Mouse (Mus musculus) splenic B cell, adult 2 months (primary cell): Measurements from ENCODE around the gene Akap6.

ENCODE experiments used
- DNase-seq: peaks from one replicate; pipeline ENCODE4 v3.0.0-alpha.2; 2011; ENCODE audit warnings: low read depth, low spot score
- H3K27me3 ChIP-seq: 2 replicates; pipeline ENCODE4 v1.6.1; 2012; ENCODE audit warnings: mild to moderate bottlenecking, low read length, moderate library complexity, mixed read lengths; ENCODE audit not compliant: control insufficient read depth, poor library complexity, insufficient read depth, severe bottlenecking
- H3K36me3 ChIP-seq: 2 replicates; pipeline ENCODE4 v1.6.1; 2012; ENCODE audit warnings: mild to moderate bottlenecking, low read length, moderate library complexity, mixed read lengths; ENCODE audit not compliant: control insufficient read depth, poor library complexity, insufficient read depth, severe bottlenecking

Akap6 gene

DNA sequence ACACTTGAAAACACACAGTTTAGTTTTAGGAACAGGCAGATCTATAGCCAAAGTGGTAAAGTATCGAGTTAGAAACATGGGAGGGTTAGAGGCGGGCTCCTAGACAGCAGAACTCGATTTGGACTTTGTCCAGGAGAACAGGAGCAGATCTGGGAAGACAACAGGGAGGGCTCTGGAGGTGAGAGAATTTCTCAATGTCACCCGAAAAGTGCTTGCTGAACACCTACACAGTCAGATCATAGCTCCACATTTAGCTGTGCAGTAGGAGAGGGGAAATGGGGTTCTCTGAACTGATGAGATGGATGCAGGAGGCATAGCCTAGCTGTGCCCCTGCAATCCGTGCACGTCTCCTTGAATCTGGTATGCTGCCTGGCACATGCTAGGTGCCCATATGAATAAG lies 315.4 kb downstream of the Akap6 start:
- DNase-seq = no peak
- Histone ChIP-seq H3K36me3 (no peaks in the 10 kb centered on the region), H3K27me3 (no peaks in the 10 kb centered on the region)

DNA sequence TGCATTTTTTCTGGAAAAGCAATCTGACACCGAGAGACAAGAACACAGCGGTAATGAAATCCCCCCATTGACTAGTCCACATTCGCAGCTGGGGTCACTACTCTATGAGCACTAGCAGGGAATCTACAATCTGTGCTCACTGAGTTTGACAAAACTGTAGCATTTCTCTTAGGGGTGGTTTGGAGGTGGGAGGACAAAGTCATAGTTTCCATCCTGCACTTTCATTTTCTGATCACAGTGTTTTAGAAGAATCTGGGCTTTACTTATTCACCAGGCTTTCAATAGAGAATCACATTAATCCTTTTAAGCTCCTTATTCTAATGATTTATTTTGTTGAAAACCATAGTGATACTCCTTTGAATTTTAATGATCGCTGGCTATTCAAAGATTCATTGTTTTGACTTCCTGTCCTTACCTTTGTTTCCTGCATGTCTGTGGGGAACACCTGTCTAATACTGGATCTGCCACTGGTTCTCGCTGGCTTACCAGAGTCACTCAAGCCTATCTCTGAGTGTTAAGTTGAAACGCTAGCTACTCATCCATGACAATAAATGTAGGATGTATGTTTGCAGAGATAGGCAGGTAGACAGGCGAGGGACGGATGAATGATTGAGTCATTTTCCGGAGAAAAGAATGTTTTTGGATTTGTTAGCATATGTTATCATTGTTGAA lies 325.5 kb downstream of the Akap6 start:
- Histone ChIP-seq H3K36me3 (no peaks in the 10 kb centered on the region), H3K27me3 (no peaks in the 10 kb centered on the region)
- DNase-seq = no peak

DNA sequence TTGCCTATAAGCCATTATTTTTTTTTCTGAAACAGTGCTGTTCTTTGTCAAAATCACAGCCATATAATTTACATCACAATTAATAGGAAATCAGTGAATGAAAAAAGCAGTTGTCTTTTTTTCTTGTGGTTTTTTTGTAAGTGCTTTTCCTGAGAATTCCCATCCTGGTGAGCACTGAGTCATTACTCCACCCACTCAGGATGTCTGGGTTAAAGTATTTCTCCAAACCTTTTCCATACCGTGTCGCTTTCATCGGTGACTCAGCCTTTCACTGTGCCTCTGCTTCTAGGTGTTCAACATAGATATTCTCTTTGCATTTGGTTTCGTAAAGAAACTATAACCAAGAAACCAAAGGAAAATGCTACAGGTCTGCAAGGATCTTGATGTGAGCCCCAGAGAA lies 328.1 kb downstream of the Akap6 start:
- Histone ChIP-seq H3K27me3 (no peaks in the 10 kb centered on the region), H3K36me3 (no peaks in the 10 kb centered on the region)
- no peak for DNase-seq

DNA sequence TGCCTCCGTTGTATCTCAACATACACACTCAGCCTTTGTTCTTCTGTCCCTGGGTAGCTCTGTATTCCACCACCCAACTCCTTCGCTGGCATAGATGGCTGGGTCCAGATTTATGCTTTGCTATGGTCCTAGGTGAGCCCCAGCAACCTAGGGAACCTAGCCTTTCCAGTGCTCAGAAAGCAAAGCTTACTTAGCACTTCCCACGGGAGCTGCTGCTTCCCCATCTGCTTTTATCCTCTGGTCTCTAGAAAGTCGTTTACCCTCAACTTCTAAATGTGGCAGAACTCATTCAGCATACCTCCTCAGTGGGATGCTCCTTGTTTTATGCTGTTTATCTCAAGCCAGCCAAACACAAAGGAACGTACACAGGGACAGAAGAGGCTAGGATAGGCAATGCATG lies 329.7 kb downstream of the Akap6 start:
- DNase-seq = no peak
- Histone ChIP-seq H3K27me3 (no peaks in the 10 kb centered on the region), H3K36me3 (no peaks in the 10 kb centered on the region)

DNA sequence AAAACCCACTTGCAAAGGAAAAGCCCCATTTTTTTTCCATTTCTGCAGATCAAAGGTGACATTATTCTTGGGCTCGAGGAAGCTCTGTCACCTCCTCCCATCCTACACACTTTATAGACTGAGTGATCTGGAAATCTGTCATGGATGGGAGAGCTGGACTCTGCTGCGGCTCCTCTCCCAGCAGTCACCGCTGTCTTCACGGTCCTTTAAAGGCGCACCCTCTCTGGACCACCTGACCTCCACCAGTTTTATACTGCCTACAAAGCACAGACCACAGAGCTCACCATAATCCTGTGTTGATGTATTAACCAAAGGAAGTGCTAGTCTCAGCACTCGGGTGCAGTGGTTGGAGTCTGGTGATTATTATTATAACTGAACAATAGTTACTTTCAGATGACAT lies 330.7 kb downstream of the Akap6 start:
- H3K27me3 ChIP-seq = no peaks in the 10 kb centered on the region
- no peaks in the 10 kb centered on the region for H3K36me3 ChIP-seq
- no peak for DNase-seq

DNA sequence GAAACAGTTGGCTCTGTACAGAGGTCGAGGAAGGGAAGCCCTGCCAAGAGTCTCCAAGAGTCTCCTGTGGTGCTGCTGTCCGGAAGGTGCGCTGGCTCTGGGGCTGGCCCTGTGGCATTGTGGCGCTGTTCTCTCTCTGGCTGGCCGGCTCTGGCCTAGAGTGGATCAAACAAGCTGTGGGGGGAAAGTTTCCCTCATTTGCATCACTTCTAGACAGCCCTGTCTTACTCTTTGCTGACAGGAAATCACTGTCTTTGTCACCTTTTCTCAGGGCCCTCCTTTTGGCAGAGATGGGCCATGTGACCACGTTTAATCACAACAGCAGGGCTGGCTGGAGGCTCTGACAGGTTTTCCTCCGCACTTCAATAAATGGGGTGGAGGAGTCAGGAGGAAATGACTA lies 333.6 kb downstream of the Akap6 start:
- no peaks in the 10 kb centered on the region for H3K36me3 ChIP-seq
- peak; percentile 3 for DNase-seq

DNA sequence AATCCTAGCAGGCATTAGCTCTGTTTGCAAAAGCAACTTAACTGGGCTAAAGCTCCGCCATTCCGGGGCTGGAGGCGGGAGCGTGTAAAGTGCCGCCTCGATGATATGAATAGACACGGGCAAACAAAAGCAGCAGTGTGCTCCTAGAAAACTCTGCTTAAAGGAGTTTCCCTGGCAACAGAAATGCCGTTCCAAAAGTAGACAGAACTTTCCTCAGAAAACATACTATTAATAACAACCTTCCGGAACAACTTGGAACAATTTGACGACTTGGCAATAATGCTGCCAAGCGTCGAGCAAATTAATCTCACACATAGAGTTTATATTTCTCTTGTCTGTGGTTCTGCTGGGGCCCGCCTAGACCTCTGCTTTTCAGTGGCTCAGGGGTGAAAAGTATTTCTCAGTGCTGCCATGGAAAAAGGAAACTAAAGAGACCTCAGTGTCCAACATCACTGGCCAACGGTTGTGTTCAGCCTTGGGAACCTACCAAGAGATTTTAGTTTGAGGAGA lies 334.3 kb downstream of the Akap6 start:
- no peak for DNase-seq
- no peaks in the 10 kb centered on the region for H3K36me3 ChIP-seq
- no peaks in the 10 kb centered on the region for H3K27me3 ChIP-seq

More for the DNA sequence above, 333.6 kb downstream of the Akap6 start:
- H3K27me3 ChIP-seq = no peaks in the 10 kb centered on the region

DNA sequence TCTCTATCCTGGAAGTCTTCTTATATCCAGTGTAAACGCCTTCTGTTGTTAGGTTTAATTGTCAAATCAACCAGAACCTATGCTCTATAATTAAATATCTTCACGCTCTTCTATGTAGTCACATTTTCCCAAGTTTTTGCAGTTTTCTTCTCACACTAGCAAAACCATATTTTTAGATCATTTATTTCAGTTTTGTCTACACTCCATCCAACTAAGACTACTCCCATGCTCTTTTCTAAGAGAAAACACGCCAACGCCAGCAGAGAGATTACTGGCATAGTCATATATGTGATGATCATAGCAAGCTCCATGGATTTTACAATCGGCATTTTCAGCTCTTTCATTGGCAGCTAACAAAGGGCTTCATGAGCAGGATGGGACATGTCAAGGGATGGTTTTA lies 341.5 kb downstream of the Akap6 start:
- DNase-seq = no peak
- Histone ChIP-seq H3K36me3 (no peaks in the 10 kb centered on the region), H3K27me3 (no peaks in the 10 kb centered on the region)

DNA sequence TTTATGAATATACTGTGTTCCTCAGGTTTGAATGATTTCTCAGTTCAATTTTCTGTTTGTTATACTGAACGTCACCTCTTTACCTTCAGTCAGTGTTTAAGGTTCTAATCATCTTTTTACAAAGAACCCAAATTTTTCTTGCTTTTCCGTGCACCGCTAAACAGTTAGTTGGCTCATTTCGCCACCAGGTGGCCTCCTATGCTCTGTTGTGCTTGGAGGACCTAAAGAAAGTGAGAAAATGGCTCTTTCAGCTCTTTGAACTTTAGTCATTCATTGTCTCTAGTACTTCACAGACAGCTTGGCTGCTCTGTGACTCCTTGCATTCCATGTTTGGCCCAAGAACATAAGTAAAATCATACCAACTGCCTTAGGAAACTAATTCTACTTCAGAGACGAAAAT lies 343.6 kb downstream of the Akap6 start:
- no peaks in the 10 kb centered on the region for H3K36me3 ChIP-seq
- no peak for DNase-seq
- no peaks in the 10 kb centered on the region for H3K27me3 ChIP-seq

DNA sequence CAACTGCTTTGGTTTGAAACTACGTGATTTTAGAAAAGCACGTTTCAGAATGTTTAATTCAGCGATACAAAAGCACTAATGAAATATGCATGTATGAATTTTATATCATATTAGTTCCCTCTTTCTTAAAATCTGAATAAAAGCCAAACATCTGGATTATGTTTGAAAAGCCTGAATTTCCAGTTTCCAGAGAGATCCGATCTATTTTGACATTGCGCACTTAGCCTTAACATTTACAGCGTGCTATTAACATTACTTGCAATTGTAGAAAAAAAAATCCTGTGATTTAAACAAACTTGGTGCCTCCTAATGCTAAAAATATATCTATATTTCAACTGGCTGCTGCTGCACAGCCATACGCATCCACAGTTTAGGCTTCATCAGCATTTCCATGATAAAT lies 358.4 kb downstream of the Akap6 start:
- no peak for DNase-seq
- Histone ChIP-seq H3K27me3 (no peaks in the 10 kb centered on the region), H3K36me3 (no peaks in the 10 kb centered on the region)

DNA sequence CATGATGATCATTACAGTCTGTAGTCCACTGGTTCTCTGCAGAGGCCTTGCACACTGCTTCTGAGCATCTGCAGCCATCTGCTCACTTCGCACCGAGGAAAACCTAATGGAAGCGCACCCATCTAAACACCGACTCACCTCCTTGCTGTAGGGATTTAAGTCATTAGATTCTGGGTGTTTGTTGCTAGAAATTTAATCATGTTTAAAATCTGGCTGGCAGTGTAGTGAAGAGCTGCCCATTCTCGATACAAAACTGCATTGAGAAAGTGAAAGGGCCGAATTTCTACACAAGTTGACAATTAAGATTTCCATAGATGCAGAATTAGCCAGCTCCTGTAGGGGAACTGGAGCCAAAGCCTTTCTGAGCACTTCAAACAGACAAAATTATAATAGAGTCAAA lies 361.7 kb downstream of the Akap6 start:
- DNase-seq = no peak
- H3K36me3 ChIP-seq = no peaks in the 10 kb centered on the region
- H3K27me3 ChIP-seq = no peaks in the 10 kb centered on the region

DNA sequence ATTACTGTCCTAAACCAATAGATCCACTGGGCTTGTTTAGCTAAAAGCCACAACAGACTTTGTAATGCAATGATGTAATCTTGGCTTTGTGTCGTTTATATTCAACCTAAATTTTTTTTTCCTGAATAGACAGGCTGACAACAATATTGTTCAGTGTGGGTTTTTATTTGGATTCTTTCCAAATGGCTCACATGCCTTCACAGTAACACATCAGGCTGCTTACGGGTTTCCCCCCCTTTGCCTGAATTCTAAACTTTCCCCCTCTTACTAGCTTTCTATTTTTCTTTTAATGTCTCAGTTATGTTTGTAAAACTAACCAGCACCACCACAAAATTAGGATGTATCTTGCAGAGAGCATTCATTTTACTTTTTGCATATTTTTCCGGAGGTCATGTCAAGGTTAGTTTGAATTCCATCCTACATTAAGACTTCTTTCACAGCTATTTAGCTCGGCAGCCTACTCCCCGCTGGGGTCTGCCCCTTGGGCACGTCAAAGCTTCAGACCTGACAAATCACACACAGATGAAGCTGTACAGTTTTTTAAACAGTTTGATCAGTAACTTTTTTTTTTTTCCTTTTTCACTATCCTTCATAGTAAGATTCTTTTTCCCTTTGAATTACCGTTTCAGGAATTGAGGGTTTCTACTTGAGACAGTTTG lies 362.4 kb downstream of the Akap6 start:
- Histone ChIP-seq H3K27me3 (no peaks in the 10 kb centered on the region), H3K36me3 (no peaks in the 10 kb centered on the region)
- no peak for DNase-seq

DNA sequence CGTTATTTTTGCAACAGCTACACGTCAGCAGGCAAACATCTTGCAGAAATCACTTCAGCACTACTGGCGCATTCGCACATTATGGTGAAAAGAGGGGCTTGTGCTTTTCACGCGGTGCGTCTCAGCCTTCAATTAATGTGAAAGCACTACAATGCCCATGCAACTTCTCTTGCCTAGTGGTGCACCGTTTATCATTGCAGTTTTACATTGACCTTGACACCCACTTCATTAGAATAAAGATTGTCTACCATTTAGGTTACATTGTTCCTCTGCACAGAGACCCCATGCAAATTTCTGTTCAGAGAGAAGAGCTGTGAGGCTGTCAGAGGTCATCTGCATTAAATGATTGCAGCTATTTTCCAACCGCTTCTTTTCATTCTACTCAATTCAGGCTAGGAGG lies 363.8 kb downstream of the Akap6 start:
- DNase-seq = no peak
- no peaks in the 10 kb centered on the region for H3K36me3 ChIP-seq
- no peaks in the 10 kb centered on the region for H3K27me3 ChIP-seq

DNA sequence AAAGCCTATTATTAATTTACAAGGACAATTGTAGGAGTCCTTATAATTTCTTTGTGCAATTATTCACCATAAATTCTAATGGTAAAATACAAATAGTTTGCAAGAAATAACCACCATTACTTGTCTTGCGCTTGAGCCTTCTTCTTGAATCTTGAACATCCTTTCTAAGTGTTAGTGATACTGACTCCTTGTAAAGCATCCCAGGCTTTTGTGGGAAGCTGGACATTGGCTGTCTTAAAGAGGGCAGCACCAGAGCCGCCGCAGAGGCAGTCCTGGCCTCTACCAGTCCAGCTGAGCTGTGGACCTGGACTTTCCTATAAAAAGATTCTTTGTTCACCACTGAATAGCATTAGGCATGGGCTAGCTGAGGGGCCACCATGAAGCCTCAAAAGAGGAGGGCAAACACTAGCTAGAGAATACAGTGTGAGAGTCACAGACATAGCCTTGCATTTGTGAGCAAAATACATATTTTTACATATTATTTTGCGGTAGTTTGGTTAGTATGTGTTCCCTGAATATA lies 365.1 kb downstream of the Akap6 start:
- Histone ChIP-seq H3K36me3 (no peaks in the 10 kb centered on the region), H3K27me3 (no peaks in the 10 kb centered on the region)
- no peak for DNase-seq

DNA sequence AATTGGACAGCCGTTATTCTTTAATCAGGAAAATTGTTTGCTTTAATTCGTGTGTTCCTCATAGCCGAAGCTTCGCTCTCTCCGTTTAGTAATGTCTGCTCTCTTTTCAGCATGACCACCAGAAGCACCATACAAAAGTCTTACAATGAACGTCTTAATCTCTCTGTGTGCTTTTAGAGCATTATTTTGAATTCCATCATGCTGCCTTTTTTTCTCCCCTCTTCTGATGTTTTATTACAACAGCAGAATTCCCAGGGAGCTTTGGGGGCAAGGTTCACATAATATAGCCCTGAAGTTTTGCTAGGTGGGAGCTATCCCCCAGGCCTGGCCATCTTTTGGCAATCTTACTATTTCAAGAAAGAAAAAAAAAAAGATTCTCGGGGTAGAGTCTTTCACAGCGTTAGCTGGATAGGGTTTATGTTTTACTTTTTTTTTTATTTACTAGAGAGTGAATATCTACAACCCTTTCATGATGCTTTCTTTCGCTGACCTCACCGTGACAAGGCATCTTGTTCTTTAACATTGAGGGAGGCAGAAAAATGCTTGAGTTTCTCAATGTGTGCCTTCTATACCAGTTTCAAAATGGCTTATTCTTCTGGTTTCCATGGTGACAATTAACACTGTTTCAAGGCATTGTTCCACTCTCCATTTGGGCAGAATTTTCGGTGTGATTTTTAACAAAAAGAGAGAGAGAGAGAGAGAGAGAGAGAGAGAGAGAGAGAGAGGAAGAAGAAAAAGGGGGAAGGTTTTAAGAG lies 366.0 kb downstream of the Akap6 start:
- no peak for DNase-seq
- no peaks in the 10 kb centered on the region for H3K36me3 ChIP-seq
- no peaks in the 10 kb centered on the region for H3K27me3 ChIP-seq
